Mouse (Mus musculus) megakaryocyte progenitor cell, adult 5-6 weeks (primary cell): Measurements from ENCODE around the gene Med12l. TPM values are rescaled to one million over a fixed set of nuclear protein-coding genes. Genes with fewer than 3 reads are reported as not detected.

Experiments
- ATAC-seq: replicated peaks from 2 replicates; pipeline ENCODE4 v1.8.0; 2016; ENCODE audit warnings: mild to moderate bottlenecking, moderate TSS enrichment, inconsistent platforms; ENCODE audit not compliant: poor library complexity
- total RNA-seq, 2 experiments: library from RNA; stranded (forward) in 1 of 2; stranded (reverse) in 1 of 2; fragments of 157-497, 149-512 nt in 1 of 2; fragments of 200-1000 nt in 1 of 2; gene quantifications; 2 replicates each; pipeline versions ENCODE4 v1.2.3 to v1.2.4; 2015 to 2017

Med12l gene
- total RNA-seq (2015) (1.2 and 1.8 TPM in 2 replicates), total RNA-seq (2017) (1.2 and 1.8 TPM in 2 replicates)

DNA sequence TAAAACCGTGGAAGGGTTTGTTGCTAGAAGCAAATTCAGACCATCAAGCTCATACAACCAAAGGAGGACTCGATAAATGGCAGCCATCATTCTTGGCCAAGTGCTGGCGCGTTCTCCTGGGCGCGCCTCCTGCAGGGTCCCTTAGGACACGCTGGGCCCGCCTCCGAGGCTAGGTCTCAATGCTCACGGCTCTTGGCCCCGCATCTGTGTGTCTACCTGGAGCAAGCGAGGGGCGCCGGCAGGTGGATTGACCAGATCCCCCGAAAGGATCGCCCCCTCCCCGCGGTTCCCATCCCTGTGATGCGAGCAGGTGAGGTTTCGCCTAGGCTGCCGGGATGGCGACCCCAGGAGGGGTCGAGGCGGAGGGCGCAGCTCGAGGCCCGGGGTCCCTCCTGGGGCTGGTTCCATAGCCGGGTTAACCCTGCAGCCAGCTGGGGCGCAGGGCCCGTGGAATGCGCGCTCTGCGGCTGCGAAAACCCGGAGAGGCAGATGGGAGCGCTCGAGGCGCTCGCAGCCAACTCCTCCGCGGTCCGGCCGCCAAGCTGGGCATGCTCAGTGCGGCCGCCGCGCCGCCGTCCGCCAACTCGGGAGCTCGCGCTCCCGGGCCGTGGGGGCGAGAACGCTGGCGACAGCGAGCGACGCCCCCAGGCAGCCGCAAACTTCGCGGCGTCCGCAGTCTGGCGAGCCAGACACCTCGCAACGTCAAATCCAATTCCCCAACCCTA is at the start of gene Med12l:
Med12l (plus strand) TSS at position 555 of the 725 bp plus-strand sequence.
- peak; percentile 37 for ATAC-seq

DNA sequence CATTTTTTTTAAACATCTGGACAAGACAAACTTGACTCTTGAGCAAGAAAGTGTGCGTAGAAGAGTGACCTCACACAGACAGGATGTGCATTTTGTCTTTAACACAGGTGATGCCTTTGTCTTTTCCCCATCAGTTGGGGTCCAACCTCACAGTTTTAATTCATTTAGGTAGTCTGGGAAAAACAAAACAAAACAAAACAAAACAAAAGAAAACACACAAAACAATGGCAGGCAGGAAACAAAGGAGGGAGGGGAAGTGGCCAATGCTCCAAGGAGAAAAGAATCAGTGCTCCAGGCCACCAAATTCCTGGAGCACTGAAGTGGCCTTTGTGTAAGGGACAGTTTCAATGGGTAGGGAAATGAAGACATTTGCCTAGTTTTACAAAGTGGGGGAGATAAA is 44.5 kb upstream of the Med12l start:
- no peak for ATAC-seq

DNA sequence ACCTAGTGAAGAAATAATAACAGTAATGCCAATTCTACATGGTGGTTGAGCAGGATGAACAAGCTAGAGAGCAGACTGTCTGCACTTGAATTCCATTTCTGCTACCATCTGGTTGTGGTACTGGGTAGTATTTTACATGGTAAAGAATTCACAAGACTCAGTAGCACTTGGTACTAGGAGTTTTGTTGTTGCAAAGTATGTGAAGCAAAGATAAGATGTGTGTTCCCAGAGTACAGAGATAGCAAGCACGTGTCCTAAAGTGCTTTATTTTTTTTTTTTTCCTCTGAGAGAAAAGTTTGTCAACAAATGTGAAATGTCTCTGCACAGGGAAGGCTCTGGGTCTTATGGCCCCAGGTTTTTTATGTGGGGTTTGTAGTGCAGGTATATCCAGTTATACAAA is 28.2 kb upstream of the Med12l start:
- ATAC-seq: peak; percentile 70

- ATAC-seq: peak; percentile 32
Measured at GRCm38 (mm10) chr3:58977906-58978622, 27.6 kb upstream of the Med12l start.

DNA sequence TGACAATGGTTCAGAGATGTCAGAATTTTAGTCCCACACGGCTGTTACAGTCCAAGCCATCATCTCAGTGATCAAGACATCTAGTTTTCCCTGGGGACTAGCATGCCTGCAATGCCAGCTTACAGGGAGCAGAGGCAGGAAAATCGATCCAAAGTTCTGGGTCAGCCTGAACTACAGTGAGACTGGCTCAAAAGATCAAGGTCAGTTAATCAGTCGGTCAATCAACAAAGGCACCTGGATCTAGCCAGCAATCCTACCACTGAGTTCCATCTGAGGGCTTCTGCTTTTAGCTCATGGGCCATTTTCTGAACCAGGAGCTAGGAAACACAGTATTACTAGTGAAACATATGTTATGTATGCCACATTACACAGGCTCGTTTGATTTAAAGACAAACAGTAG is 25.0 kb upstream of the Med12l start:
- no peak for ATAC-seq

DNA sequence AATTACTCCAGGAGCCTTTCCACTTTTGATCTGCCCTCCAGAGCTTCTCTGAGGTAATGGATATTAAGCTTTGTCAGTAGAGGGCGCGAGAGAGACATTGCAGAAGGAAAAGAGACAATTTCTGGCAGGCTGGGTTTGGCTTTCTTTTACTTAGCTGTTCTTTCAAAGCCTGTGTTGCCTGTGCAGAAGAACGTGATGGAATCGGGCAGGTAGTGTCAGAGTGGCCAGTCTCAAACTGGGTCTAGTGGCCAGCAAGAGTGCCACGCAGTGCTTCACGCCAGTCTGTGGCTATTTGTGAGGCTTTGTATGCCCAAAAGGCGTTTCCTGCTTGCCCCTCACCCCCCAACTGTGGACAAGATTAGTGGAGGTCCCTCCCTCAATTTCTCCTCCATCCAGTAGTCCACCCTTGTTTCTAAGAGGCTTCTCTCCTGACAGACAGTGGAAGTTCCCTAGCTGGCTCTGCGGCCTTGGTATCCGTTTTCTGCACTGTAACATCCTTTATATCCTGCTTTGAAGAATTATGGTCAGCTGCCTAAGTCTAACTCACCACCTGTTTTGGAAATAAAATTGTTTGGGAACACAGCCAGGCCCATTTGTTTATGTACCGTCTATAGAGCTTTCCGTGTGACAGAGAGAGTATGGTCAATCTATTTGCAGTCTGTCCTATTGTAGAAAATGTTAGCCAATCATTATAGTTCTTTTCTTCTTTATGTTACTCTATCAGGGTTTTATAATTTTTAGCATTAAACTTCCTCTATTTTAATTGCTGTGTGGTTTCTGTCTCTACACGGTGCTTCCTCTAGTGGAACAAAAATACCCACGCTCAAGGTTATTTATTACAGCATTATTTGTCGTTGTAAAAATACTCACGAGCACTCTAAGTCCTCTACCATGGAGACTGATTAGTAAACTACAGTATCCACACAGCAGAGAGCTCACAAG is 22.5 kb upstream of the Med12l start:
- peak; percentile 84 for ATAC-seq

- ATAC-seq: peak; percentile 22; the same call in 1 of the 2 replicates
Measured at GRCm38 (mm10) chr3:58983838-58984598, 21.6 kb upstream of the Med12l start.

GRCm38 (mm10) chr3:58985816-58986215 is 19.8 kb upstream of the Med12l start:
- ATAC-seq: no peak

- peak; percentile 55; the same call in 1 of the 2 replicates for ATAC-seq
Measured at GRCm38 (mm10) chr3:58989374-58989773, 16.3 kb upstream of the Med12l start.

GRCm38 (mm10) chr3:58990556-58990955 is 15.1 kb upstream of the Med12l start:
- ATAC-seq: no peak

GRCm38 (mm10) chr3:58992122-58992521 is 13.5 kb upstream of the Med12l start:
- no peak for ATAC-seq

DNA sequence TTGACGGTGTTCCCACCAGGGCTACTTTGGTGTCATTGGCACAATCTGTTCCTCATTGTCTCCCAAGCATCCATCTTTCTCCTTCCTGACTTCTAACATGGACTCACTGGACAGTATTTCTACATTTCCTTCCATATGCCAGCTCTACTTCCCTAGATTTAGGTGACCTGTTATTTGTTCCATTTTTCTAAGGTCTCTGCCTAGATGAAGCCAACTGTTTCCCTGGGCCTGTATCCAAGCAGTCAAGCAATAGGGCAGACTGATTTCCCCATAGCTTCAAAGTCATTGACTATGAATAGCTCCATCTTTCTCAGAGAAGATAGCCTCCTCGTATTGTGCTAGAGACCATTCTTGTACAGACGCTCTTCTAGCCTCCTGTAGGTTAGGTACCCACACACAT is 12.0 kb upstream of the Med12l start:
- ATAC-seq: no peak

DNA sequence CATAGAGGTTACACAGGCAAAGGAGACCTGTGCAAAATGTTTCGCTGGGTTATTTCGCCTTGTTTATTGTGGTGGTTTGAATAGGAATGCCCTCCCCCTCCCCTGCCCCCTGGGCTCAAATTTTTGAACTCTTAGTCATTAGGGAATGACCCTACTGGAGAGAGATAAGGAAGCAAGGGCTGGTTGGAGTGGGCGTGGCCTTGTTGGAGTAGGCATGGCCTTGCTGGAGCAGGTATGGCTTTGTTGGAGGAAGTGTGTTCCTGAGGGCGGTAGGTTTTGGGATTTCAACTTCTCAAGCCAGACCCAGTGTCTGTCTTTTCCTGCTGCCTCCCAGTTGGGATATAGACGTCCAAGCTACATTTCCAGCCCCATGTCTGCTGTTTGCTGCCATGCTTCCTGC is 1.9 kb upstream of the Med12l start:
- no peak for ATAC-seq

DNA sequence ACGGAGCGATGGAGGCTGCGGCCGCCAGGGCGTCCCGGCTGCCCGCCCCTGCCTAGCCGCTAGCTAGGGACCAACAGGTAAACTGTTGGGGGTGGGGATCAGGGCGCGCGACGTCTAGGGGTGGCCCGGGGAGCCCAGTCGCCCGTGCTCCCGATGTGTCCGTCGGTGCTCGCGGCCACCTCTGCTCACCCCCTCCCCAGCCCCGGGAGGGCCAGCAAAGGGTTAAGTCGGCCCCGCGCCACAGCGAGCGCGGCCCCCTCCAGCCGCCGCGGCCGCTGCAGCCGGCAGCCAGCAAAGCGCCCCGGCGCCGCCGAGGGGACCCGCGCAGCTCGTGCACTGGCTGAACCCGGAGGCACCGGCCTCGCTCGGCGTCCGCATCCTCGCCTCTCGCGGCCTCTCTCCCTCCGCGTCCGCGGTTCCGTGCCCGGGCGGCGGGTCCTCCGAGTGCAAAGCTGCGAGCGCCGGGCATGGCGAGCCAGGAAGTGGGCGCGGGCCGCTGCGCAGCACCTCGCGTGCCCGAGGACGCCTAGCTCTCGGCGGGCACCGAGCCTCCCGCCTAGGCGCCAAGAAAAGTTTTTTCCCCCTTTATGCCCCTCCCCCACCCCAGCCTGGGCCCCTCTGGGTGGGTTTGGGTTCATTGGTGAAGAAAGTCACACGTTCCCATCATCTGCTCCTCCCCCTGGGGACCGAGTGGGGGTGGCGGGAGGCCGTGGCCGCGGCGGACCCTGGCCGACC is 538 bp downstream of the Med12l start:
- peak; percentile 21 for ATAC-seq

DNA sequence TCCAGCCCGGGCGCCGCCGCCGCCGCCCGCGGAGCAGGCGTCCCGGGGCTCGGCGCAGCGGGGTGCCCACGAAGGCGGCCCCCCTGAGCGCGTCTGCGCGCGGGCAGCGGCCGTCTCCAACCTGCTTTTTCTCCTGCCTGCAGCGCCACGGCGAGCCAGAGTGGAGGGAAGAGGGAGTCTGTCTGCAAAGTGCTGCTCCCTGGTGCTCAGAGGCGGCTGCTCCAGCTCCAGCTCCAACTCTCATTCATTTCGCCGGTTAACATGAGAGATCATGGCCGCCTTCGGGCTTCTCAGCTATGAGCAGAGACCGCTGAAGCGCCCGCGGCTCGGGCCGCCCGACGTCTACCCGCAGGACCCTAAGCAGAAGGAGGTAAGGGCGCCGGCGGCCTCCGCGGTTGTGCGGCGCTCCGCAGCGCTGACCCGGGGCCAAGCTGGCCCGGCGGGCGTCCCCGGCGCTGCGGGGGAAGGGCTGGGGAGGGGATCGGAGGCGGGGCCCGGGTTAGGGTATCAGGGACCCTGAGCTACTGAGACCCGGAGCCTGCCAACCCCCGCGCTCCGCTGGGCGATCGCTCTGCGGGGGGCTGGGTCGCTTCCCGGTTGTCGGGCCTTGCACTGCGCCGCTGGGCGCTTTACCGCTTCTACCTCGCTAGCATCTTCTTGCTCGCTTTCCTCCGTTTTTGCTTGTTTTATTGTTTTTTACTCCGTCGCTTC is 1.3 kb downstream of the Med12l start:
- peak; percentile 80 for ATAC-seq

DNA sequence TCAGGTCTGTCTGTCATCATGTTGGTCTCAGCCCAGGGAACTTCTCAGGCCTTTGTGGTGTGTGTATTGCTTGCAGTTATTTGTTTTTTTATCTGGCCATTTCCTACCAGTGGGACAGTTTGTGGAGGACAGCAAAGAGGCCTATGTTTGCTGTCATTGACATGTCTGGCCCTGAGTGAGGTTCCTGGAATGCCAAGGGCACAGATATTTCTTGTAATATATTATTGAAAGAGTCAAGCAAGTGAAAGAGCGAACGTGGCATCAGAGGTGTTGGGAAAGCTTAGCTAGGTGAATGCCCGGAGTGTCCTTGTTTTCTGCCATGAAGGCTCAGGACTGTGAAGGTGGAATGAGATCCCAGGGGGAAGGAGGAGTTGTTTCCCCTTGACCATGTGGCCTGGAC is 4.7 kb downstream of the Med12l start:
- ATAC-seq: no peak

DNA sequence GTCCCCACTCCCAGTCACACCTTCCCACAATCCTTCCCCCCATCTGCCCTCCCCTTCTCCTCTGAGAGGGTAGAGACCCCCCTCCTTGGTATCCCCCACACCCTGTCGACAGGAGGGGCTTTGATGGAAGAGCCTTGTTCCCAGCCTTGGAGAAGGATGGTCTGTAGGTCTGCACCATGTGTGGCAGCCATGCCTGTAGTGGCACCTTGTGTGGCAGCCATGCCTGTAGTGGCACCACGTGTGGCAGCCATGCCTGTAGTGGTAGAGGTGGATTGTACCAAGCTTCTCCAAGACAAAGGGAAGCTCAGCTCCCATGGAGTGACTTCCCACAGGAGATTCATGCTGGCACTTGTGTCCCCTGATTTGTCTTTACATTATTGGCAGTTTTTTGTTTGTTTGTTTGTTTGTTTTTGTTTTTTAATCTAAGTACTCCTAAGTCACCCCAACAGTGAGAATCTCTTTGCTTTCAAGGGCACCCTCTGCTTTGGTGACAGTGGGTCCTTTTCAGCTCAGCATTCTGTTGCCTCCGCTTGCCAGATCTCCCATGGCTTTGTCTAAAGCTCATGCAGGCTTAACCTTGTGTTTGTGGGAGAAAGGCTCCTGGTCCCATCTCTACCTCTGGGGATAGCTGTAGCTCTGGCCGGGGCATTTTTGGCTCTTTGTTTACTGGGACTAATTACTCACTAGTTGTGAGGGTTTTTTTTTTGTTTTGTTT is 10.2 kb downstream of the Med12l start:
- ATAC-seq: no peak

DNA sequence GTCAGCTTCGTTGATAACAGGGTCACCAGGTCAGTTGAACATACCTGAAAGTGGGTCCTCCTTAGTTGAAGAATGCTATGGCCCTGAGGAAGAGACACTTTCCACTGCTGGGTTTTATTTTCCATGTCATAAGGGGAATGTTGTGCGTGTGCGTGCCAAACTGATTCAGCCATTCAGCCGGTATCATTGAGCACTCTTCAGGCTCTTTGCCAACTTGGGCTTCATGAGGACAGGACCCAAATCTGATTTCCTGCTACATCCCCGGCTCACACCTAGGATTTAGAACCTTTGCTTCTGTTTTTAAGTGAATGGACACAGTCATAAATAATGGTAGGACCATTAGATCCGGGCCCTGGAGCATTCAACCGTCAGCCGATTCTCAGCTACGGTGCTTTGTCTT is 10.9 kb downstream of the Med12l start:
- ATAC-seq: no peak

DNA sequence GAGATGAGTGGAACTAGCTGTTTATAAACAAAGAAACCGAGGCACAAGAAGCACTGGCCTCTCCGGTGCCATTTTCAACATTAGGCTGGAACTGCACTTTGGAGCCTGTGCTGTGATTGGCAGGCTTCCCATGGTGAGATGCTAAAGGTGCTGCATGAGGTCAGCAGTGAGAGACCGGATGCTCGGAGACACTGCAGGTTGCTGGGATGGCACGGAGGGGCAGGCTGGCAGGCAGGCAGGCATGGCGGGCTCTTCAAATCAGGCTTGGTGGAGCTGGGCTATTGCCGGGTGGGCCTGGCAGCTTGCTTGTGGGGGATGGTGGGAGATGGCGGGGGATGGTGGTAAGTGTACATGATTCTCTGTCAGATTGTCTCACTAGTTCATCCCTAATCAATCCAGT is 15.6 kb downstream of the Med12l start:
- ATAC-seq: no peak
